Comparison of ENCODE assay signal across 7 mouse cellular contexts in the genomic region with DNA sequence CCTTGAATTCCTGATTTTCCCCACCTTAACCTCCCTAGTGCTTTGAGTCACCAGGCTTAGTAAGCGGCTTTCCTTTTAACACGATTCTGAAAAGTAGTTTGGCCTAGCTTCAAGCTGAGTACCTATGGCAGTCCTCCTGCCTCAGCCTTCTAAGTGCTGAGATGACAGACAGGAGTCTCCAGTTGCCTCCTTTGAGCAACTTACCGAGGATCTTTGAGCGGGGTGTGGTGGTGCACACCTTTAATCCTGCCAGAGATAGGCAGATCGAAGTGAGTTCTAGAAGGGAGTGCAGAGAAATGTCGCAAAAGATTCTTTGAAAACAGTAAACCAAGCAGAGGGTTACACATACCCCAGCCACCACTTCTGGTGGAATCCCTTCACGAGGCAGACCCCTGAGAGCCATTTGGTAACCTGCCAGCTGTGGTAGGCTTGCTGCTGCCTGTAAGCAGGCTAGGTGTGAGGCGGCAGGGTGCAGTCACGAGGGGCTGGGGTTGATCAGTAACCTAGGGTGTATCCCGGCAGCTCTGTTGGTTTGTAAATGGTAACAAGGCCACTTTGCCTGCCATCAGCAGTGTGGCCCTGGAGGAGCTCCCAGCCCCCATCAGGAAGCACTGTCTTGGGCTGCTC. TPM values are rescaled to one million over a fixed set of nuclear protein-coding genes. Genes with fewer than 3 reads are reported as not detected.
DNase-seq lines count a peak whose midpoint lies in the region; ATAC-seq lines count a peak whose summit lies in the region.

No protein-coding gene starts in this region.

- peak overlapping the region; percentile 99 for H3K9ac ChIP-seq in embryonic facial prominence, embryonic 11.5 days (replicated peaks; ENCODE audit: low read length)
- H3K9ac ChIP-seq in intestine, embryonic 14.5 days (ENCODE audit: low read length), result peak overlapping the region; percentile 100
- peak overlapping the region; percentile 93 for H3K9ac ChIP-seq in liver, embryonic 16.5 days (ENCODE audit: low read depth, low read length)
- peak overlapping the region; percentile 99; the same call in 1 of the 2 replicates for H3K9ac ChIP-seq in stomach, embryonic 15.5 days

- peaks cover 31% of the 10 kb centered on the region for H3K4me1 ChIP-seq in embryonic facial prominence, embryonic 11.5 days (ENCODE audit: control insufficient read depth, insufficient read depth, low read length)
- H3K4me1 ChIP-seq in intestine, embryonic 14.5 days (replicated peaks; ENCODE audit: control insufficient read depth, insufficient read depth, low read length), result peaks cover 46% of the 10 kb centered on the region
- peaks cover 59% of the 10 kb centered on the region for H3K4me1 ChIP-seq in liver, embryonic 16.5 days (ENCODE audit: control insufficient read depth, low read depth, low read length)
- H3K4me1 ChIP-seq in stomach, embryonic 15.5 days, result peaks cover 58% of the 10 kb centered on the region

- ATAC-seq in embryonic facial prominence, embryonic 11.5 days (replicated peaks; ENCODE audit: insufficient number of reproducible peaks, low FRiP score, low TSS enrichment, low read depth), result no peak
- no peak for ATAC-seq in intestine, embryonic 14.5 days (replicated peaks; ENCODE audit: low FRiP score, low TSS enrichment, low read depth)
- no peak for ATAC-seq in liver, embryonic 16.5 days (ENCODE audit: low read depth)
- no peak for ATAC-seq in stomach, embryonic 15.5 days (ENCODE audit: insufficient read depth, low FRiP score, low read depth)
- ATAC-seq in granulocyte monocyte progenitor cell, adult 5-6 weeks (replicated peaks; ENCODE audit: poor library complexity, severe bottlenecking), result no peak

- peak; percentile 36 for DNase-seq in A20 (ENCODE audit: low read depth, low spot score)
- peak; percentile 63 for DNase-seq in CD4-positive helper T cell, adult 2 months (ENCODE audit: low read depth, low spot score)
- no peak for DNase-seq in embryonic facial prominence, embryonic 11.5 days (ENCODE audit: low spot score)
- DNase-seq in intestine, embryonic 14.5 days (ENCODE audit: low spot score), result peak; percentile 79

- peak overlapping the region; percentile 100 for H3K4me3 ChIP-seq in embryonic facial prominence, embryonic 11.5 days (ENCODE audit: low read depth, low read length)
- peak overlapping the region; percentile 98 for H3K4me3 ChIP-seq in intestine, embryonic 14.5 days (ENCODE audit: low read depth, low read length)
- H3K4me3 ChIP-seq in liver, embryonic 16.5 days (ENCODE audit: low read depth, low read length), result peak overlapping the region; percentile 98
- peak overlapping the region; percentile 96 for H3K4me3 ChIP-seq in stomach, embryonic 15.5 days (replicated peaks)

- WGBS in embryonic facial prominence, embryonic 11.5 days, result 5% methylated on average over 10 of the region's 10 CpGs
- 2% methylated on average over 10 of the region's 10 CpGs for WGBS in intestine, embryonic 14.5 days
- under 1% methylated on average over 10 of the region's 10 CpGs for WGBS in liver, embryonic 16.5 days (ENCODE audit: insufficient replicate concordance)
- 2% methylated on average over 10 of the region's 10 CpGs for WGBS in stomach, embryonic 15.5 days

- H3K27me3 ChIP-seq in embryonic facial prominence, embryonic 11.5 days (ENCODE audit: control insufficient read depth, insufficient read depth, low read length), result no peaks in the 10 kb centered on the region
- H3K27me3 ChIP-seq in intestine, embryonic 14.5 days (replicated peaks; ENCODE audit: control insufficient read depth, insufficient read depth, low read length), result no peaks in the 10 kb centered on the region
- no peaks in the 10 kb centered on the region for H3K27me3 ChIP-seq in liver, embryonic 16.5 days (ENCODE audit: control insufficient read depth, insufficient read depth, low read depth, low read length)
- no peaks in the 10 kb centered on the region for H3K27me3 ChIP-seq in stomach, embryonic 15.5 days (replicated peaks)

- peak overlapping the region; percentile 99 for H3K4me2 ChIP-seq in embryonic facial prominence, embryonic 11.5 days (ENCODE audit: low read depth, low read length)
- H3K4me2 ChIP-seq in intestine, embryonic 14.5 days (ENCODE audit: low read length), result peak overlapping the region; percentile 96
- peak overlapping the region; percentile 84 for H3K4me2 ChIP-seq in liver, embryonic 16.5 days (ENCODE audit: low read depth, low read length)
- H3K4me2 ChIP-seq in stomach, embryonic 15.5 days, result peak overlapping the region; percentile 90

- no peaks in the 10 kb centered on the region for H3K9me3 ChIP-seq in embryonic facial prominence, embryonic 11.5 days (replicated peaks; ENCODE audit: control insufficient read depth, low read length)
- no peaks in the 10 kb centered on the region for H3K9me3 ChIP-seq in intestine, embryonic 14.5 days (ENCODE audit: control insufficient read depth, low read length)
- H3K9me3 ChIP-seq in liver, embryonic 16.5 days (replicated peaks; ENCODE audit: control insufficient read depth, low read length), result no peaks in the 10 kb centered on the region
- no peaks in the 10 kb centered on the region for H3K9me3 ChIP-seq in stomach, embryonic 15.5 days

- H3K36me3 ChIP-seq in embryonic facial prominence, embryonic 11.5 days (replicated peaks; ENCODE audit: control insufficient read depth, insufficient read depth, low read depth, low read length), result peaks cover 10% of the 10 kb centered on the region
- H3K36me3 ChIP-seq in intestine, embryonic 14.5 days (ENCODE audit: control insufficient read depth, insufficient read depth, low read length), result peaks cover 37% of the 10 kb centered on the region
- peaks cover 35% of the 10 kb centered on the region for H3K36me3 ChIP-seq in liver, embryonic 16.5 days (ENCODE audit: control insufficient read depth, insufficient read depth)
- peaks cover 21% of the 10 kb centered on the region for H3K36me3 ChIP-seq in stomach, embryonic 15.5 days

- no peak overlapping the region for H3K27ac ChIP-seq in embryonic facial prominence, embryonic 11.5 days (replicated peaks; ENCODE audit: low read depth, low read length)
- H3K27ac ChIP-seq in intestine, embryonic 14.5 days (ENCODE audit: low read depth), result peak overlapping the region; percentile 100
- peak overlapping the region; percentile 97 for H3K27ac ChIP-seq in liver, embryonic 16.5 days (ENCODE audit: low read length)
- H3K27ac ChIP-seq in stomach, embryonic 15.5 days, result peak overlapping the region; percentile 100

RNA-seq across cellular contexts. Expression of a gene that starts 1.4 kb away (rescaled TPM):
- polyA plus RNA-seq in embryonic facial prominence, embryonic 11.5 days (2014; fragmentation: Nextera tagmentation; extraction: Ambion mirVana), result 237 and 257 TPM in 2 replicates
- 286 and 291 TPM in 2 replicates for polyA plus RNA-seq in intestine, embryonic 14.5 days (2014; fragmentation: Nextera tagmentation; extraction: Ambion mirVana)
- polyA plus RNA-seq in liver, embryonic 16.5 days (2015; fragmentation: Nextera tagmentation; extraction: Ambion mirVana), result 112 and 124 TPM in 2 replicates
- polyA plus RNA-seq in stomach, embryonic 15.5 days (2015; fragmentation: Nextera tagmentation; extraction: Ambion mirVana), result 295 and 299 TPM in 2 replicates
- total RNA-seq in granulocyte monocyte progenitor cell, adult 5-6 weeks (2014; fragmentation: Nextera tagmentation), result 497 and 526 TPM in 2 replicates
- total RNA-seq in granulocyte monocyte progenitor cell, adult 5-6 weeks (2017), result 211 and 216 TPM in 2 replicates

RNA-seq across cellular contexts. Expression of a gene that starts 18.6 kb away (rescaled TPM):
- polyA plus RNA-seq in embryonic facial prominence, embryonic 11.5 days (2014; fragmentation: Nextera tagmentation; extraction: Ambion mirVana), result 10.9 and 11.2 TPM in 2 replicates
- polyA plus RNA-seq in intestine, embryonic 14.5 days (2014; fragmentation: Nextera tagmentation; extraction: Ambion mirVana), result 5.2 and 5.9 TPM in 2 replicates
- 96.8 and 106 TPM in 2 replicates for polyA plus RNA-seq in liver, embryonic 16.5 days (2015; fragmentation: Nextera tagmentation; extraction: Ambion mirVana)
- 5.2 and 10.6 TPM in 2 replicates for polyA plus RNA-seq in stomach, embryonic 15.5 days (2015; fragmentation: Nextera tagmentation; extraction: Ambion mirVana)
- 2,258 and 3,780 TPM in 2 replicates for total RNA-seq in granulocyte monocyte progenitor cell, adult 5-6 weeks (2014; fragmentation: Nextera tagmentation)
- 1,097 and 1,536 TPM in 2 replicates for total RNA-seq in granulocyte monocyte progenitor cell, adult 5-6 weeks (2017)

RNA-seq across cellular contexts. Expression of a gene that starts 18.8 kb away (rescaled TPM):
- 78.3 and 85.8 TPM in 2 replicates for polyA plus RNA-seq in embryonic facial prominence, embryonic 11.5 days (2014; fragmentation: Nextera tagmentation; extraction: Ambion mirVana)
- 38.8 and 46.4 TPM in 2 replicates for polyA plus RNA-seq in intestine, embryonic 14.5 days (2014; fragmentation: Nextera tagmentation; extraction: Ambion mirVana)
- polyA plus RNA-seq in liver, embryonic 16.5 days (2015; fragmentation: Nextera tagmentation; extraction: Ambion mirVana), result 4.8 and 5.1 TPM in 2 replicates
- polyA plus RNA-seq in stomach, embryonic 15.5 days (2015; fragmentation: Nextera tagmentation; extraction: Ambion mirVana), result 32.9 and 36.1 TPM in 2 replicates
- 72.1 and 111 TPM in 2 replicates for total RNA-seq in granulocyte monocyte progenitor cell, adult 5-6 weeks (2014; fragmentation: Nextera tagmentation)
- 91.6 and 112 TPM in 2 replicates for total RNA-seq in granulocyte monocyte progenitor cell, adult 5-6 weeks (2017)

RNA-seq across cellular contexts. Expression of a gene that starts 30.4 kb away (rescaled TPM):
- 0.50 and 0.88 TPM in 2 replicates for polyA plus RNA-seq in embryonic facial prominence, embryonic 11.5 days (2014; fragmentation: Nextera tagmentation; extraction: Ambion mirVana)
- 0.55 TPM in 1 of 2 replicates, not detected in the other for polyA plus RNA-seq in intestine, embryonic 14.5 days (2014; fragmentation: Nextera tagmentation; extraction: Ambion mirVana)
- polyA plus RNA-seq in liver, embryonic 16.5 days (2015; fragmentation: Nextera tagmentation; extraction: Ambion mirVana), result 204 and 208 TPM in 2 replicates
- polyA plus RNA-seq in stomach, embryonic 15.5 days (2015; fragmentation: Nextera tagmentation; extraction: Ambion mirVana), result 3.8 and 11.1 TPM in 2 replicates
- total RNA-seq in granulocyte monocyte progenitor cell, adult 5-6 weeks (2014; fragmentation: Nextera tagmentation), result 5,751 and 6,009 TPM in 2 replicates
- 2,814 and 3,772 TPM in 2 replicates for total RNA-seq in granulocyte monocyte progenitor cell, adult 5-6 weeks (2017)

RNA-seq across cellular contexts. Expression of a gene that starts 34.9 kb away (rescaled TPM):
- polyA plus RNA-seq in embryonic facial prominence, embryonic 11.5 days (2014; fragmentation: Nextera tagmentation; extraction: Ambion mirVana), result 0.39 and 0.82 TPM in 2 replicates
- polyA plus RNA-seq in intestine, embryonic 14.5 days (2014; fragmentation: Nextera tagmentation; extraction: Ambion mirVana), result 78.3 and 87.9 TPM in 2 replicates
- 0.43 and 1.4 TPM in 2 replicates for polyA plus RNA-seq in liver, embryonic 16.5 days (2015; fragmentation: Nextera tagmentation; extraction: Ambion mirVana)
- 50.0 and 67.2 TPM in 2 replicates for polyA plus RNA-seq in stomach, embryonic 15.5 days (2015; fragmentation: Nextera tagmentation; extraction: Ambion mirVana)
- total RNA-seq in granulocyte monocyte progenitor cell, adult 5-6 weeks (2014; fragmentation: Nextera tagmentation), result 0.34 TPM in 1 of 2 replicates, not detected in the other
- 0.82 TPM in 1 of 2 replicates, not detected in the other for total RNA-seq in granulocyte monocyte progenitor cell, adult 5-6 weeks (2017)
